Mouse (Mus musculus) ES-E14 (cell line): ENCODE data around the gene Chd1l. TPM values are rescaled to one million over a fixed set of nuclear protein-coding genes. Genes with fewer than 3 reads are reported as not detected.

Source experiments
- DNase-seq: peaks from one replicate; pipeline ENCODE4 v3.0.0-alpha.2; 2013; ENCODE audit warnings: low read depth, low spot score
- H3K27ac ChIP-seq: 2 replicates; pipeline ENCODE4 v1.5.1; 2012; ENCODE audit warnings: low read depth, mild to moderate bottlenecking, low read length, moderate library complexity, mixed read lengths; ENCODE audit not compliant: poor library complexity, insufficient read depth, severe bottlenecking
- H3K36me3 ChIP-seq: 2 replicates; pipeline ENCODE4 v1.6.1; 2012; ENCODE audit warnings: mild to moderate bottlenecking, low read length, moderate library complexity, mixed read lengths; ENCODE audit not compliant: control insufficient read depth, poor library complexity, insufficient read depth, severe bottlenecking
- H3K4me1 ChIP-seq, 2 experiments: fragments of 150-350 bp in 1 of 2; sonication (generic) in 1 of 2; 2 replicates each; pipeline ENCODE4 v1.6.1; 2012; ENCODE audit warnings: low read length in 2 of 2, mild to moderate bottlenecking in 1 of 2, mixed read lengths in 1 of 2; ENCODE audit not compliant: control insufficient read depth in 2 of 2, insufficient read depth in 2 of 2, poor library complexity in 1 of 2
- H3K4me3 ChIP-seq, 2 experiments: fragments of 150-350 bp in 1 of 2; sonication (generic) in 1 of 2; 2 replicates each; pipeline ENCODE4 v1.5.1; 2012; ENCODE audit warnings: low read length in 2 of 2, low read depth in 1 of 2, mild to moderate bottlenecking in 1 of 2, mixed read lengths in 1 of 2; ENCODE audit not compliant: insufficient read depth in 1 of 2, poor library complexity in 1 of 2, severe bottlenecking in 1 of 2
- H3K9ac ChIP-seq: 2 replicates; pipeline ENCODE4 v1.6.1; 2012; ENCODE audit warnings: low read depth, mild to moderate bottlenecking, low read length, mixed read lengths; ENCODE audit not compliant: poor library complexity, insufficient read depth, severe bottlenecking
- H3K9me3 ChIP-seq: fragments of 150-350 bp; sonication (generic); 2 replicates; pipeline ENCODE4 v1.6.1; 2012; ENCODE audit warnings: low read depth, mild to moderate bottlenecking, low read length; ENCODE audit not compliant: control insufficient read depth, insufficient read depth
- CHD2 ChIP-seq: IDR thresholded peaks from 2 replicates; pipeline ENCODE4 v1.6.1; 2014; ENCODE audit warnings: mild to moderate bottlenecking, low read depth, low read length, inconsistent platforms
- HCFC1 ChIP-seq: IDR thresholded peaks from 2 replicates; pipeline ENCODE4 v1.6.1; 2012; ENCODE audit warnings: low read length, inconsistent platforms, borderline replicate concordance; ENCODE audit not compliant: insufficient read depth
- MAFK ChIP-seq: IDR thresholded peaks from 2 replicates; pipeline ENCODE4 v1.6.1; 2014; ENCODE audit warnings: mild to moderate bottlenecking, low read depth, low read length, inconsistent platforms; ENCODE audit not compliant: insufficient read depth
- ZC3H11A ChIP-seq: IDR thresholded peaks from 2 replicates; pipeline ENCODE4 v1.6.1; 2012; ENCODE audit warnings: low read depth, mild to moderate bottlenecking, inconsistent platforms, low read length, borderline replicate concordance
- ZNF384 ChIP-seq: IDR thresholded peaks from 2 replicates; pipeline ENCODE4 v1.6.1; 2012; ENCODE audit warnings: low read depth, low read length, inconsistent platforms
- in situ Hi-C, 2 experiments: fragments of 600-800 bp; cut with MboI; formaldehyde crosslinking; loops; one replicate each; pipeline ENCODE4 v1.15.1; 2025; ENCODE audit warnings: low sequenced_read_pairs in 2 of 2, inconsistent platforms in 1 of 2; ENCODE audit not compliant: unreplicated experiment in 2 of 2
- total RNA-seq: library from RNA; depleted of rRNA; stranded (reverse); fragments of 300-350 nt; gene quantifications from 2 replicates; pipeline ENCODE4 v1.2.3, GENCODE M21; 2012

Gene Chd1l
- total RNA-seq, 1 experiment: 25.8 TPM

GRCm38 (mm10) chr3:97615933-97616332 is 5.9 kb upstream of the Chd1l start:
- in situ Hi-C loops: no loop called here
- no peaks in the 10 kb centered on the region for H3K4me1 ChIP-seq

GRCm38 (mm10) chr3:97615154-97615553 is 5.2 kb upstream of the Chd1l start:
- in situ Hi-C loops: no loop called here
- no peaks in the 10 kb centered on the region for H3K4me1 ChIP-seq
- TF ChIP-seq HCFC1: no peak
- no peak for TF ChIP-seq ZC3H11A
- no peak for TF ChIP-seq CHD2
- TF ChIP-seq ZNF384: no peak
- TF ChIP-seq MAFK: no peak
- no peak overlapping the region for H3K4me3 ChIP-seq
- H3K9me3 ChIP-seq: no peaks in the 10 kb centered on the region
- no peak overlapping the region for H3K9ac ChIP-seq
- no peaks in the 10 kb centered on the region for H3K36me3 ChIP-seq
- DNase-seq: no peak
- no peak overlapping the region for H3K27ac ChIP-seq

More at GRCm38 (mm10) chr3:97615933-97616332, 5.9 kb upstream of the Chd1l start:
- Histone ChIP-seq H3K9ac (no peak overlapping the region), H3K36me3 (no peaks in the 10 kb centered on the region), H3K4me3 (no peak overlapping the region), H3K9me3 (no peaks in the 10 kb centered on the region), H3K27ac (no peak overlapping the region)
- TF ChIP-seq ZNF384: no peak
- TF ChIP-seq CHD2: no peak
- no peak for TF ChIP-seq MAFK
- no peak for TF ChIP-seq ZC3H11A
- TF ChIP-seq HCFC1: no peak
- no peak for DNase-seq

GRCm38 (mm10) chr3:97611021-97611420 is 1.0 kb upstream of the Chd1l start:
- in situ Hi-C loops: no loop called here
- no peak for TF ChIP-seq ZNF384
- DNase-seq: no peak
- no peak overlapping the region for H3K27ac ChIP-seq
- H3K4me3 ChIP-seq: no peak overlapping the region
- no peak overlapping the region for H3K9ac ChIP-seq
- no peaks in the 10 kb centered on the region for H3K36me3 ChIP-seq
- H3K4me1 ChIP-seq: peaks cover 3 to 4% of the 10 kb centered on the region in 2 experiments; a peak in 2 of 4 replicates
- H3K9me3 ChIP-seq: no peaks in the 10 kb centered on the region

- no peak for TF ChIP-seq HCFC1
- TF ChIP-seq ZC3H11A: no peak
- TF ChIP-seq CHD2: no peak
- TF ChIP-seq ZNF384: no peak
- no peak for TF ChIP-seq MAFK
- peak overlapping the region; percentile 52; the same call in 1 of the 2 replicates for H3K27ac ChIP-seq
- no peaks in the 10 kb centered on the region for H3K9me3 ChIP-seq
- DNase-seq: peak; percentile 28
- H3K4me1 ChIP-seq: peaks cover 3 to 4% of the 10 kb centered on the region in 2 experiments; a peak in 2 of 4 replicates
- H3K4me3 ChIP-seq: peak overlapping the region; percentile 86 to 92
- no peaks in the 10 kb centered on the region for H3K36me3 ChIP-seq
- peak overlapping the region; percentile 91 for H3K9ac ChIP-seq
- in situ Hi-C loops: no loop called here
These were observed 680 bp downstream of the Chd1l start for GRCm38 (mm10) chr3:97609201-97609844.
